Mouse (Mus musculus) brain, embryonic 14.5 days (tissue): ENCODE data around the gene Tpcn2.

Experiments
- CTCF ChIP-seq: fragments of 200-500 bp; IDR thresholded peaks from 2 replicates; pipeline ENCODE4 v1.5.1; 2012; ENCODE audit warnings: inconsistent platforms, mild to moderate bottlenecking, moderate library complexity, borderline replicate concordance; ENCODE audit not compliant: insufficient read depth, insufficient read length; ENCODE audit errors: extremely low read depth
- POLR2A ChIP-seq: fragments of 200-500 bp; IDR thresholded peaks from 2 replicates; pipeline ENCODE4 v1.6.1; 2012; ENCODE audit warnings: mild to moderate bottlenecking, inconsistent platforms, borderline replicate concordance; ENCODE audit not compliant: poor library complexity, insufficient read depth, insufficient read length, severe bottlenecking; ENCODE audit errors: extremely low read depth

DNA sequence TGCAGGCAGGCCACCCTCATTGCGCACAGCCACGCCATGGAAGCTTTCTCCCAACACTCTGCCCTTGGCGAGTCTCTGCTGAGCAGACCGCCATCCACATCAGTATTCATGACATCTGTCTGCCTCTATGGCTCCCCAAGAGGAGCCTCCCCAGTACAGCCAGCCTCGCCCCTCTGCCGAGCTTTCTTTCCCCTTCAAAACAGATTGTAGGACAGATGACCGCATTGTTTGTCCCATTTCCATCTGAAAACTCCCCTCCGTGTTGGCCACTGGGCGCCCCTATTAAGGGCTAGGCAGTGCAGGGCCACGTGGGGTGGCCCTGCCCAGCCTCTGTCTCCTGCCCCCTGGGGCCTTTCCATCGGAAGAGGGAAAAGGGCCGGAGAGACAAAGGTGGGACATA lies 110.7 kb downstream of the Tpcn2 start:
- TF ChIP-seq POLR2A (no peak), CTCF (peak; percentile 27; the same call in 1 of the 2 replicates)
